Mouse (Mus musculus): ENCODE data around the gene Pithd1. TPM values are rescaled to one million over a fixed set of nuclear protein-coding genes. Genes with fewer than 3 reads are reported as not detected.

Pithd1 gene
- polyA plus RNA-seq, 1 experiment from 2014 or later, result 59.0 TPM

- no peak overlapping the region for H3K4me2 ChIP-seq
- H3K4me3 ChIP-seq, result no peak overlapping the region
- ATAC-seq (ENCODE audit: low read depth), result no peak
- H3K4me1 ChIP-seq (replicated peaks), result peaks cover 22% of the 10 kb centered on the region
- H3K27ac ChIP-seq (replicated peaks), result no peak overlapping the region
- 80% methylated on average over 3 of the region's 3 CpGs for WGBS
- no peaks in the 10 kb centered on the region for H3K27me3 ChIP-seq
- no peak overlapping the region for H3K9ac ChIP-seq
- H3K9me3 ChIP-seq, result no peaks in the 10 kb centered on the region
- peaks cover 28% of the 10 kb centered on the region for H3K36me3 ChIP-seq
Observed at GRCm38 (mm10) chr4:136016059-136016602, 29.1 kb upstream of the Pithd1 start.

GRCm38 (mm10) chr4:136010586-136010985, 23.5 kb upstream of the Pithd1 start:
- Histone ChIP-seq H3K9me3 (no peaks in the 10 kb centered on the region), H3K27me3 (no peaks in the 10 kb centered on the region), H3K9ac (no peak overlapping the region), H3K36me3 (peaks cover 80% of the 10 kb centered on the region), H3K4me3 (no peak overlapping the region), H3K27ac (replicated peaks) (no peak overlapping the region), H3K4me1 (replicated peaks) (no peaks in the 10 kb centered on the region), H3K4me2 (no peak overlapping the region)
- WGBS, result 89% methylated on average over 4 of the region's 4 CpGs
- no peak for ATAC-seq (ENCODE audit: low read depth)

GRCm38 (mm10) chr4:136008782-136009447, 21.9 kb upstream of the Pithd1 start:
- no peak for ATAC-seq (ENCODE audit: low read depth)
- H3K4me3 ChIP-seq, result no peak overlapping the region
- no peak overlapping the region for H3K9ac ChIP-seq
- peaks cover 93% of the 10 kb centered on the region for H3K36me3 ChIP-seq
- no peak overlapping the region for H3K4me2 ChIP-seq
- no peaks in the 10 kb centered on the region for H3K4me1 ChIP-seq (replicated peaks)
- no peaks in the 10 kb centered on the region for H3K27me3 ChIP-seq
- WGBS, result 89% methylated on average over 8 of the region's 8 CpGs
- H3K9me3 ChIP-seq, result no peaks in the 10 kb centered on the region
- H3K27ac ChIP-seq (replicated peaks), result no peak overlapping the region

- H3K27ac ChIP-seq (replicated peaks), result no peak overlapping the region
- no peaks in the 10 kb centered on the region for H3K4me1 ChIP-seq (replicated peaks)
- no peak for ATAC-seq (ENCODE audit: low read depth)
- H3K4me3 ChIP-seq, result no peak overlapping the region
- H3K27me3 ChIP-seq, result no peaks in the 10 kb centered on the region
- no peak overlapping the region for H3K9ac ChIP-seq
- no peaks in the 10 kb centered on the region for H3K9me3 ChIP-seq
- peaks cover 95% of the 10 kb centered on the region for H3K36me3 ChIP-seq
- H3K4me2 ChIP-seq, result no peak overlapping the region
- WGBS, result 97% methylated on average over 3 of the region's 3 CpGs
Observed at GRCm38 (mm10) chr4:136006821-136007220, 19.8 kb upstream of the Pithd1 start.

- WGBS, result 87% methylated on average over 2 of the region's 2 CpGs
Observed at GRCm38 (mm10) chr4:136004921-136005320, 17.9 kb upstream of the Pithd1 start.

GRCm38 (mm10) chr4:136004107-136004675, 17.1 kb upstream of the Pithd1 start:
- Histone ChIP-seq H3K27ac (replicated peaks) (no peak overlapping the region), H3K9ac (no peak overlapping the region), H3K9me3 (no peaks in the 10 kb centered on the region), H3K4me3 (no peak overlapping the region), H3K27me3 (no peaks in the 10 kb centered on the region), H3K36me3 (peaks cover 79% of the 10 kb centered on the region), H3K4me1 (replicated peaks) (no peaks in the 10 kb centered on the region), H3K4me2 (no peak overlapping the region)
- no peak for ATAC-seq (ENCODE audit: low read depth)
- 88% methylated on average over 5 of the region's 5 CpGs for WGBS

More at GRCm38 (mm10) chr4:136004921-136005320, 17.9 kb upstream of the Pithd1 start:
- Histone ChIP-seq H3K4me1 (replicated peaks) (no peaks in the 10 kb centered on the region), H3K36me3 (peaks cover 86% of the 10 kb centered on the region), H3K9ac (no peak overlapping the region), H3K27me3 (no peaks in the 10 kb centered on the region), H3K27ac (replicated peaks) (no peak overlapping the region), H3K4me3 (no peak overlapping the region), H3K4me2 (no peak overlapping the region), H3K9me3 (no peaks in the 10 kb centered on the region)
- no peak for ATAC-seq (ENCODE audit: low read depth)

- Histone ChIP-seq H3K27me3 (no peaks in the 10 kb centered on the region), H3K36me3 (no peaks in the 10 kb centered on the region), H3K4me3 (no peak overlapping the region), H3K9ac (no peak overlapping the region), H3K4me2 (no peak overlapping the region), H3K4me1 (replicated peaks) (no peaks in the 10 kb centered on the region), H3K27ac (replicated peaks) (no peak overlapping the region), H3K9me3 (0 out of 2 replicates have a peak, but pooled peaks cover 10% of the 10 kb centered on the region)
- no peak for ATAC-seq (ENCODE audit: low read depth)
- WGBS, result 87% methylated on average over 4 of the region's 4 CpGs
Observed at GRCm38 (mm10) chr4:135995118-135995517, 8.1 kb upstream of the Pithd1 start.

GRCm38 (mm10) chr4:135993941-135994340, 6.9 kb upstream of the Pithd1 start:
- Histone ChIP-seq H3K27me3 (no peaks in the 10 kb centered on the region), H3K4me2 (no peak overlapping the region), H3K4me1 (replicated peaks) (no peaks in the 10 kb centered on the region), H3K9ac (no peak overlapping the region), H3K27ac (replicated peaks) (no peak overlapping the region), H3K36me3 (no peaks in the 10 kb centered on the region), H3K9me3 (0 out of 2 replicates have a peak, but pooled peaks cover 10% of the 10 kb centered on the region), H3K4me3 (no peak overlapping the region)
- ATAC-seq (ENCODE audit: low read depth), result no peak
- 97% methylated on average over 6 of the region's 6 CpGs for WGBS

- ATAC-seq (ENCODE audit: low read depth), result 0 out of 2 replicates have a peak, but pooled peaks have one; percentile 20
- Histone ChIP-seq H3K4me2 (peak overlapping the region; percentile 96), H3K27ac (replicated peaks) (peak overlapping the region; percentile 90), H3K9me3 (no peaks in the 10 kb centered on the region), H3K27me3 (no peaks in the 10 kb centered on the region), H3K9ac (peak overlapping the region; percentile 98), H3K4me1 (replicated peaks) (peaks cover 29% of the 10 kb centered on the region), H3K36me3 (peaks cover 25% of the 10 kb centered on the region), H3K4me3 (peak overlapping the region; percentile 93)
- WGBS, result 66% methylated on average over 9 of the region's 9 CpGs
Observed at GRCm38 (mm10) chr4:135987714-135988113, 650 bp upstream of the Pithd1 start.

GRCm38 (mm10) chr4:135986301-135986942, 642 bp downstream of the Pithd1 start:
- H3K4me1 ChIP-seq (replicated peaks), result peaks cover 29% of the 10 kb centered on the region
- peak overlapping the region; percentile 96 for H3K4me2 ChIP-seq
- WGBS, result 6% methylated on average over 23 of the region's 23 CpGs
- no peaks in the 10 kb centered on the region for H3K9me3 ChIP-seq
- H3K27me3 ChIP-seq, result no peaks in the 10 kb centered on the region
- H3K4me3 ChIP-seq, result peak overlapping the region; percentile 93
- H3K27ac ChIP-seq (replicated peaks), result peak overlapping the region; percentile 90
- peak; percentile 7; the same call in 1 of the 2 replicates for ATAC-seq (ENCODE audit: low read depth)
- H3K36me3 ChIP-seq, result peaks cover 34% of the 10 kb centered on the region
- H3K9ac ChIP-seq, result peak overlapping the region; percentile 98

GRCm38 (mm10) chr4:135985769-135986168, 1.3 kb downstream of the Pithd1 start:
- no peak for ATAC-seq (ENCODE audit: low read depth)
- H3K9me3 ChIP-seq, result no peaks in the 10 kb centered on the region
- peak overlapping the region; percentile 96 for H3K4me2 ChIP-seq
- 93% methylated on average over 7 of the region's 7 CpGs for WGBS
- no peak overlapping the region for H3K27ac ChIP-seq (replicated peaks)
- H3K4me3 ChIP-seq, result peak overlapping the region; percentile 93
- H3K27me3 ChIP-seq, result no peaks in the 10 kb centered on the region
- H3K4me1 ChIP-seq (replicated peaks), result peaks cover 29% of the 10 kb centered on the region
- peaks cover 37% of the 10 kb centered on the region for H3K36me3 ChIP-seq
- peak overlapping the region; percentile 98 for H3K9ac ChIP-seq

- Histone ChIP-seq H3K4me1 (replicated peaks) (peaks cover 29% of the 10 kb centered on the region), H3K4me2 (peak overlapping the region; percentile 96; the same call in 1 of the 2 replicates), H3K36me3 (peaks cover 39% of the 10 kb centered on the region), H3K27me3 (no peaks in the 10 kb centered on the region), H3K9ac (no peak overlapping the region), H3K9me3 (no peaks in the 10 kb centered on the region), H3K4me3 (no peak overlapping the region), H3K27ac (replicated peaks) (no peak overlapping the region)
- whole genome bisulfite sequencing, result 93% methylated on average over 5 of the region's 5 CpGs
- ATAC-seq (ENCODE audit: low read depth), result no peak
Observed at GRCm38 (mm10) chr4:135985193-135985592, 1.9 kb downstream of the Pithd1 start.

All from neural tube, embryonic 13.5 days (tissue).